Mouse (Mus musculus) midbrain, embryonic 14.5 days (tissue): Measurements from ENCODE around the gene Ccl9. TPM values are rescaled to one million over a fixed set of nuclear protein-coding genes. Genes with fewer than 3 reads are reported as not detected.

Experiments
- ATAC-seq: fragments of 200-750 bp; cut with Nextera tagmentation; 2 replicates; pipeline ENCODE4 v1.8.0; 2017; ENCODE audit warnings: moderate number of reproducible peaks, moderate library complexity; ENCODE audit not compliant: low FRiP score, low TSS enrichment
- DNase-seq: peaks from one replicate; pipeline ENCODE4 v3.0.0-alpha.2; 2015
- H3K27ac ChIP-seq: fragments of 300-500 bp; sonication (generic); replicated peaks from 2 replicates; pipeline ENCODE4 v1.5.1; 2014; ENCODE audit warnings: mild to moderate bottlenecking, low read depth, low read length, moderate library complexity
- H3K27me3 ChIP-seq: fragments of 300-500 bp; sonication (generic); 2 replicates; pipeline ENCODE4 v1.6.1; 2014; ENCODE audit warnings: low read length, control low read depth, mixed read lengths; ENCODE audit not compliant: control insufficient read depth, insufficient read depth
- H3K36me3 ChIP-seq: fragments of 300-500 bp; sonication (generic); 2 replicates; pipeline ENCODE4 v1.6.1; 2014; ENCODE audit warnings: low read length, control low read depth; ENCODE audit not compliant: control insufficient read depth, insufficient read depth
- H3K4me1 ChIP-seq: fragments of 300-500 bp; sonication (generic); 2 replicates; pipeline ENCODE4 v1.6.1; 2014; ENCODE audit warnings: mild to moderate bottlenecking, antibody characterized with exemption, low read length, control low read depth; ENCODE audit not compliant: control insufficient read depth, insufficient read depth
- H3K4me2 ChIP-seq: fragments of 300-500 bp; sonication (generic); 2 replicates; pipeline ENCODE4 v1.6.1; 2014; ENCODE audit warnings: mild to moderate bottlenecking, low read length, moderate library complexity
- H3K4me3 ChIP-seq: fragments of 300-500 bp; sonication (generic); replicated peaks from 2 replicates; pipeline ENCODE4 v1.5.1; 2014; ENCODE audit warnings: low read depth, low read length
- H3K9ac ChIP-seq: fragments of 300-500 bp; sonication (generic); replicated peaks from 2 replicates; pipeline ENCODE4 v1.6.1; 2014; ENCODE audit warnings: mild to moderate bottlenecking, low read length, moderate library complexity
- H3K9me3 ChIP-seq: fragments of 300-500 bp; sonication (generic); 2 replicates; pipeline ENCODE4 v1.6.1; 2016; ENCODE audit warnings: low read length, control low read depth, mixed read lengths; ENCODE audit not compliant: control insufficient read depth
- WGBS: fragments of 180-500 bp; shearing (Covaris S2); extraction: QIAGEN DNeasy Blood & Tissue Kit; methylation state at CpG from one replicate; pipeline ENCODE4 v1.1.7; 2014; 5-methylcytosine and 5-hydroxymethylcytosine counted together
- polyA plus RNA-seq: library from polyadenylated mRNA; unstranded; fragments of >200 nt; fragmentation: Nextera tagmentation; extraction: Ambion mirVana; gene quantifications from 2 replicates; pipeline ENCODE4 v1.2.1, GENCODE M21; 2014

Ccl9 gene
- polyA plus RNA-seq, 1 experiment from 2014 or later, result 6.9 TPM

- Histone ChIP-seq H3K27me3 (no peaks in the 10 kb centered on the region), H3K27ac (no peak overlapping the region), H3K36me3 (no peaks in the 10 kb centered on the region), H3K9ac (no peak overlapping the region), H3K4me3 (no peak overlapping the region), H3K9me3 (no peaks in the 10 kb centered on the region), H3K4me1 (no peaks in the 10 kb centered on the region), H3K4me2 (no peak overlapping the region)
- no peak for DNase-seq
- no peak for ATAC-seq
Measured at GRCm38 (mm10) chr11:83583450-83583754, 5.0 kb upstream of the Ccl9 start.

GRCm38 (mm10) chr11:83582626-83583449 is 4.4 kb upstream of the Ccl9 start:
- Histone ChIP-seq H3K4me2 (no peak overlapping the region), H3K4me3 (no peak overlapping the region), H3K27ac (no peak overlapping the region), H3K4me1 (no peaks in the 10 kb centered on the region), H3K27me3 (no peaks in the 10 kb centered on the region), H3K9ac (no peak overlapping the region), H3K36me3 (no peaks in the 10 kb centered on the region), H3K9me3 (no peaks in the 10 kb centered on the region)
- DNase-seq, result no peak
- no peak for ATAC-seq
- WGBS, result 75% methylated on average over 4 of the region's 4 CpGs

- Histone ChIP-seq H3K27ac (no peak overlapping the region), H3K4me1 (no peaks in the 10 kb centered on the region), H3K4me2 (no peak overlapping the region), H3K27me3 (no peaks in the 10 kb centered on the region), H3K36me3 (no peaks in the 10 kb centered on the region), H3K4me3 (no peak overlapping the region), H3K9me3 (no peaks in the 10 kb centered on the region), H3K9ac (no peak overlapping the region)
- DNase-seq (no peak), ATAC-seq (no peak)
- WGBS, result 83% methylated on average over 4 of the region's 4 CpGs
Measured at GRCm38 (mm10) chr11:83581626-83582610, 3.5 kb upstream of the Ccl9 start.

- no peak overlapping the region for H3K27ac ChIP-seq
- H3K9ac ChIP-seq, result no peak overlapping the region
- H3K4me3 ChIP-seq, result no peak overlapping the region
- no peaks in the 10 kb centered on the region for H3K27me3 ChIP-seq
- H3K4me2 ChIP-seq, result no peak overlapping the region
- WGBS, result 63% methylated on average over 1 of the region's 1 CpGs
- no peaks in the 10 kb centered on the region for H3K36me3 ChIP-seq
- H3K4me1 ChIP-seq, result no peaks in the 10 kb centered on the region
- DNase-seq, result no peak
- no peaks in the 10 kb centered on the region for H3K9me3 ChIP-seq
- no peak for ATAC-seq
Measured at GRCm38 (mm10) chr11:83580699-83581232, 2.3 kb upstream of the Ccl9 start.

- Histone ChIP-seq H3K4me3 (no peak overlapping the region), H3K9ac (no peak overlapping the region), H3K9me3 (no peaks in the 10 kb centered on the region), H3K27ac (no peak overlapping the region), H3K4me1 (no peaks in the 10 kb centered on the region), H3K36me3 (no peaks in the 10 kb centered on the region), H3K4me2 (no peak overlapping the region), H3K27me3 (no peaks in the 10 kb centered on the region)
- 86% methylated on average over 3 of the region's 3 CpGs for WGBS
- ATAC-seq (no peak), DNase-seq (no peak)
Measured at GRCm38 (mm10) chr11:83578999-83579398, 563 bp upstream of the Ccl9 start.

GRCm38 (mm10) chr11:83576927-83577555 is 1.4 kb downstream of the Ccl9 start:
- no peaks in the 10 kb centered on the region for H3K27me3 ChIP-seq
- H3K4me2 ChIP-seq, result no peak overlapping the region
- ATAC-seq (no peak), DNase-seq (no peak)
- H3K27ac ChIP-seq, result no peak overlapping the region
- H3K4me1 ChIP-seq, result no peaks in the 10 kb centered on the region
- no peaks in the 10 kb centered on the region for H3K9me3 ChIP-seq
- no peaks in the 10 kb centered on the region for H3K36me3 ChIP-seq
- 84% methylated on average over 4 of the region's 4 CpGs for WGBS
- no peak overlapping the region for H3K9ac ChIP-seq
- no peak overlapping the region for H3K4me3 ChIP-seq

- Histone ChIP-seq H3K27ac (no peak overlapping the region), H3K27me3 (no peaks in the 10 kb centered on the region), H3K9ac (no peak overlapping the region), H3K4me2 (no peak overlapping the region), H3K36me3 (no peaks in the 10 kb centered on the region), H3K9me3 (no peaks in the 10 kb centered on the region), H3K4me3 (no peak overlapping the region), H3K4me1 (no peaks in the 10 kb centered on the region)
- ATAC-seq, result no peak
- no peak for DNase-seq
- WGBS, result 71% methylated on average over 9 of the region's 9 CpGs
Measured at GRCm38 (mm10) chr11:83572834-83573233, 5.6 kb downstream of the Ccl9 start.

GRCm38 (mm10) chr11:83572223-83572622 is 6.2 kb downstream of the Ccl9 start:
- no peaks in the 10 kb centered on the region for H3K36me3 ChIP-seq
- no peaks in the 10 kb centered on the region for H3K4me1 ChIP-seq
- H3K4me3 ChIP-seq, result no peak overlapping the region
- no peaks in the 10 kb centered on the region for H3K9me3 ChIP-seq
- no peak overlapping the region for H3K9ac ChIP-seq
- 92% methylated on average over 8 of the region's 8 CpGs for WGBS
- no peak overlapping the region for H3K27ac ChIP-seq
- no peak overlapping the region for H3K4me2 ChIP-seq
- no peak for DNase-seq
- no peaks in the 10 kb centered on the region for H3K27me3 ChIP-seq
- no peak for ATAC-seq
